Mouse (Mus musculus) MEL (cell line): ENCODE data around the gene Prcd.
A peak's percentile ranks its signal among the peaks of the same experiment; 100 is the strongest.

Experiments used
- BHLHE40 ChIP-seq: IDR thresholded peaks from 2 replicates; pipeline ENCODE4 v1.6.1; 2012; ENCODE audit warnings: low read depth, mild to moderate bottlenecking, inconsistent platforms, low read length, improper control_type of control experiment, borderline replicate concordance
- CHD2 ChIP-seq: IDR thresholded peaks from 2 replicates; pipeline ENCODE4 v1.6.1; 2011; ENCODE audit warnings: low read length, improper control_type of control experiment
- CTCF ChIP-seq, 3 experiments: IDR thresholded peaks in 2 of 3; conservative IDR thresholded peaks in 1 of 3; 2 replicates each; pipeline ENCODE4 v1.5.1; 2011 to 2012; ENCODE audit warnings: low read length in 3 of 3, low read depth in 2 of 3, mild to moderate bottlenecking in 2 of 3, improper control_type of control experiment in 1 of 3, inconsistent platforms in 1 of 3, mixed read lengths in 1 of 3, moderate library complexity in 1 of 3; ENCODE audit not compliant: control insufficient read depth in 1 of 3, insufficient read depth in 1 of 3, poor library complexity in 1 of 3, severe bottlenecking in 1 of 3
- JUND ChIP-seq: IDR thresholded peaks from 2 replicates; pipeline ENCODE4 v1.6.1; 2011; ENCODE audit warnings: low read depth, mild to moderate bottlenecking, improper control_type of control experiment, low read length
- KAT2A ChIP-seq: conservative IDR thresholded peaks from 2 replicates; pipeline ENCODE4 v1.6.1; 2012; ENCODE audit warnings: low read depth, low read length, improper control_type of control experiment, inconsistent platforms
- MAFK ChIP-seq: IDR thresholded peaks from 2 replicates; pipeline ENCODE4 v1.6.1; 2011; ENCODE audit warnings: low read depth, mild to moderate bottlenecking, low read length, improper control_type of control experiment, borderline replicate concordance
- MAZ ChIP-seq: IDR thresholded peaks from 2 replicates; pipeline ENCODE4 v1.6.1; 2012; ENCODE audit warnings: low read depth, mild to moderate bottlenecking, inconsistent platforms, low read length, improper control_type of control experiment
- MEF2A ChIP-seq: IDR thresholded peaks from 2 replicates; pipeline ENCODE4 v1.6.1; 2014; ENCODE audit warnings: low read depth, mild to moderate bottlenecking, inconsistent platforms, low read length, improper control_type of control experiment; ENCODE audit not compliant: poor library complexity, insufficient replicate concordance, severe bottlenecking; ENCODE audit errors: extremely low read depth
- POLR2A ChIP-seq, 2 experiments: IDR thresholded peaks; 2 replicates each; pipeline ENCODE4 v1.6.1; 2011 to 2012; ENCODE audit warnings: low read length in 2 of 2, mild to moderate bottlenecking in 2 of 2, control low read depth in 1 of 2, improper control_type of control experiment in 1 of 2, low read depth in 1 of 2, moderate library complexity in 1 of 2; ENCODE audit not compliant: control insufficient read depth in 1 of 2, insufficient read depth in 1 of 2, poor library complexity in 1 of 2
- POLR2AphosphoS5 ChIP-seq: IDR thresholded peaks from 2 replicates; pipeline ENCODE4 v1.6.1; 2012; ENCODE audit warnings: low read depth, borderline replicate concordance, mild to moderate bottlenecking, inconsistent platforms, low read length, moderate library complexity, mixed read lengths
- TAL1 ChIP-seq: IDR thresholded peaks from 2 replicates; pipeline ENCODE4 v1.6.1; 2012; ENCODE audit warnings: mild to moderate bottlenecking, inconsistent platforms, low read length, moderate library complexity, mixed read lengths
- TBP ChIP-seq: IDR thresholded peaks from 2 replicates; pipeline ENCODE4 v1.8.0; 2011; ENCODE audit warnings: low read depth, low read length, improper control_type of control experiment
- UBTF ChIP-seq: IDR thresholded peaks from 2 replicates; pipeline ENCODE4 v1.6.1; 2012; ENCODE audit warnings: low read depth, mild to moderate bottlenecking, inconsistent platforms, low read length, improper control_type of control experiment, moderate library complexity, borderline replicate concordance; ENCODE audit not compliant: insufficient read depth
- ZMIZ1 ChIP-seq: IDR thresholded peaks from 2 replicates; pipeline ENCODE4 v1.6.1; 2012; ENCODE audit warnings: low read depth, mild to moderate bottlenecking, inconsistent platforms, low read length, improper control_type of control experiment, moderate library complexity

DNA sequence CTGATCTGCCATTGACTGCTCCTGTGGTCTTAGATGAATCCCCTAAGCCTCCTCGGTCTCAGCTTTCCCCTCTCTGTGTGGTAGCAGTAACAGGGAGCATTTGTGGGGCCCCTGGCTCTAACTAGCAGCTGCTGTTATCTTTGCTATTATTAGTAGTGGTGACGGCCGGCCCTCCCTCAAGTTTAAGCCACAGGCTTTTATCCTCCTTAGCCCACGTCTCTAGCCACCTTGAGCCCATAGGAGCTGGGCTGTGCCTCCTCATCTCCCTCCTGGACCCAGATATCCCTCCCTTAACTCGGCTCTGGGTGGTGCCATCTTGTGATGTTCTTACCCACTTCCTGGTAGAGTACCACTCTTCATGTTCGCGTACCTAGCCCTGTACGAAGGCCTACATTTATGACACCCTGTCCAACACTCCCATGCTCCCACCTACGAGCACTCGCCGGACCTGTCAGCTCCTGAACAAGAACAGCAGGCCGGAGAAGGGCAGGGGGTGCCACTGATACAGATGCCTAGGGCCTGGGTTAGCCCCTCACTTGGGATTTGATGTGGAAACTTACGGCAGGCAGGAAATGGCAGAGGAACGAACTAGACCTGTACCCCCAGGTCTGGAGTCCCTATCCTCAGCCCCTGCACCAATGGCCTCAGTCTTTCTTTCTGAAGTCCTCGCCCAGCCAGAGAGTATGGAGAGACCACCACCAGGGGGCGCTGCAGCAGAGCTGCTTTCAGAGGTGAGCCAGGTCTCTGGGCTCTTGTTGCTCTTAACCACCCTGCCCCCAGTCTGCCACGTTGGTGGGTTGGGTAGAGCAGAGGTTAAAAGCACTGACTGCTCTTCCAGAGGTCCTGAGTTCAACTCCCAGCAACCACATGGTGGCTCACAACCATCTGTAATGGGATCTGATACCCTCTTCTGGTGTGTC is 28.0 kb upstream of the Prcd start:
- peak; percentile 81 to 99 (median 82) for TF ChIP-seq CTCF (IDR thresholded peaks at IDR 0.05 in 2 of 3, conservative IDR thresholded peaks at IDR 0.05 in 1 of 3; ENCODE audit: control insufficient read depth in 1 of 3, insufficient read depth in 1 of 3, low read depth in 2 of 3, low read length in 3 of 3, poor library complexity in 1 of 3, severe bottlenecking in 1 of 3)
- TF ChIP-seq POLR2A (IDR thresholded peaks at IDR 0.05; ENCODE audit: control insufficient read depth in 1 of 2, insufficient read depth in 1 of 2, low read depth in 1 of 2, low read length in 2 of 2, poor library complexity in 1 of 2) = no peak
- 0 out of 2 replicates have a peak, but pooled peaks have one; percentile 6 for TF ChIP-seq BHLHE40
- no peak for TF ChIP-seq UBTF
- no peak for TF ChIP-seq CHD2
- TF ChIP-seq MAZ = peak; percentile 60; the same call in 1 of the 2 replicates
- no peak for TF ChIP-seq ZMIZ1
- no peak for TF ChIP-seq POLR2AphosphoS5
- no peak for TF ChIP-seq KAT2A
- TF ChIP-seq TBP = peak; percentile 98
- no peak for TF ChIP-seq TAL1
- TF ChIP-seq MEF2A = no peak
- TF ChIP-seq JUND = no peak
- peak; percentile 37; the same call in 1 of the 2 replicates for TF ChIP-seq MAFK
